Mouse (Mus musculus) liver, embryonic 16.5 days (tissue): ENCODE measurements around the gene Ilf3. TPM values are rescaled to one million over a fixed set of nuclear protein-coding genes. Genes with fewer than 3 reads are reported as not detected.

Source experiments
- ATAC-seq: fragments of 200-750 bp; cut with Nextera tagmentation; 2 replicates; pipeline ENCODE4 v1.8.0; 2017; ENCODE audit warnings: low read depth, mild to moderate bottlenecking, moderate number of reproducible peaks, moderate library complexity
- H3K27ac ChIP-seq: fragments of 300-500 bp; sonication (generic); 2 replicates; pipeline ENCODE4 v1.5.1; 2014; ENCODE audit warnings: mild to moderate bottlenecking, low read length
- H3K27me3 ChIP-seq: fragments of 300-500 bp; sonication (generic); 2 replicates; pipeline ENCODE4 v1.6.1; 2014; ENCODE audit warnings: low read depth, low read length, mixed read lengths; ENCODE audit not compliant: control insufficient read depth, insufficient read depth
- H3K36me3 ChIP-seq: fragments of 300-500 bp; sonication (generic); 2 replicates; pipeline ENCODE4 v1.6.1; 2014; ENCODE audit warnings: mild to moderate bottlenecking; ENCODE audit not compliant: control insufficient read depth, insufficient read depth
- H3K4me1 ChIP-seq: fragments of 300-500 bp; sonication (generic); 2 replicates; pipeline ENCODE4 v1.6.1; 2014; ENCODE audit warnings: low read depth, low read length, mixed read lengths; ENCODE audit not compliant: control insufficient read depth
- H3K4me2 ChIP-seq: fragments of 300-500 bp; sonication (generic); 2 replicates; pipeline ENCODE4 v1.6.1; 2014; ENCODE audit warnings: low read depth, low read length, mixed read lengths
- H3K4me3 ChIP-seq: fragments of 300-500 bp; sonication (generic); 2 replicates; pipeline ENCODE4 v1.5.1; 2014; ENCODE audit warnings: low read depth, mild to moderate bottlenecking, low read length
- H3K9ac ChIP-seq: fragments of 300-500 bp; sonication (generic); 2 replicates; pipeline ENCODE4 v1.6.1; 2014; ENCODE audit warnings: low read depth, low read length
- H3K9me3 ChIP-seq: fragments of 300-500 bp; sonication (generic); replicated peaks from 2 replicates; pipeline ENCODE4 v1.6.1; 2016; ENCODE audit warnings: low read length; ENCODE audit not compliant: control insufficient read depth
- WGBS: fragments of 180-500 bp; shearing (Covaris S2); extraction: QIAGEN DNeasy Blood & Tissue Kit; methylation state at CpG from one replicate; pipeline ENCODE4 v1.1.7; 2014; ENCODE audit not compliant: insufficient replicate concordance; 5-methylcytosine and 5-hydroxymethylcytosine counted together
- polyA plus RNA-seq: library from polyadenylated mRNA; unstranded; fragments of >200 nt; fragmentation: Nextera tagmentation; extraction: Ambion mirVana; gene quantifications from 2 replicates; pipeline ENCODE4 v1.2.1, GENCODE M21; 2015

Ilf3 gene
- polyA plus RNA-seq, 1 experiment from 2014 or later: 37.2 TPM

DNA sequence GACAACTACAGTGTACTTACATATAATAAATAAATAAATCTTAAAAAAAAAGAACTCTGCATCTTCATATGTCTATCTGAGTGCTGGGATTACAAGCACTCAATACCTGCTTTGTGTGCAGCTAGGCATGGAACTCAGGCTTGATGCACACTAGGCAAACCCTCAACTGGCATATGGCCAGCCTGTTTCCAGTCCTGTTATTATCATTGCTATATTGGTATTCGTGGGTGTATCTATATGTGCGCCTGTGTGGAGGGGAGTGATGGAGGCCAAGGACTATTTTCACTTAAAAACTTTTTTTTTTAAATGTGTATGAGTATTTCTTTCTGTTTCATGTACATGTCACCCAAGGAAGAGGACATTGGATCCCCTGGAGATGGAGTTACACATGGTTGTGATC lies 66.7 kb downstream of the Ilf3 start:
- WGBS: 69% methylated on average over 2 of the region's 2 CpGs
- Histone ChIP-seq H3K27ac (no peak overlapping the region), H3K4me3 (no peak overlapping the region), H3K9ac (no peak overlapping the region), H3K27me3 (no peaks in the 10 kb centered on the region), H3K4me1 (peaks cover 33% of the 10 kb centered on the region), H3K36me3 (no peaks in the 10 kb centered on the region), H3K9me3 (no peaks in the 10 kb centered on the region), H3K4me2 (no peak overlapping the region)
- ATAC-seq: no peak

DNA sequence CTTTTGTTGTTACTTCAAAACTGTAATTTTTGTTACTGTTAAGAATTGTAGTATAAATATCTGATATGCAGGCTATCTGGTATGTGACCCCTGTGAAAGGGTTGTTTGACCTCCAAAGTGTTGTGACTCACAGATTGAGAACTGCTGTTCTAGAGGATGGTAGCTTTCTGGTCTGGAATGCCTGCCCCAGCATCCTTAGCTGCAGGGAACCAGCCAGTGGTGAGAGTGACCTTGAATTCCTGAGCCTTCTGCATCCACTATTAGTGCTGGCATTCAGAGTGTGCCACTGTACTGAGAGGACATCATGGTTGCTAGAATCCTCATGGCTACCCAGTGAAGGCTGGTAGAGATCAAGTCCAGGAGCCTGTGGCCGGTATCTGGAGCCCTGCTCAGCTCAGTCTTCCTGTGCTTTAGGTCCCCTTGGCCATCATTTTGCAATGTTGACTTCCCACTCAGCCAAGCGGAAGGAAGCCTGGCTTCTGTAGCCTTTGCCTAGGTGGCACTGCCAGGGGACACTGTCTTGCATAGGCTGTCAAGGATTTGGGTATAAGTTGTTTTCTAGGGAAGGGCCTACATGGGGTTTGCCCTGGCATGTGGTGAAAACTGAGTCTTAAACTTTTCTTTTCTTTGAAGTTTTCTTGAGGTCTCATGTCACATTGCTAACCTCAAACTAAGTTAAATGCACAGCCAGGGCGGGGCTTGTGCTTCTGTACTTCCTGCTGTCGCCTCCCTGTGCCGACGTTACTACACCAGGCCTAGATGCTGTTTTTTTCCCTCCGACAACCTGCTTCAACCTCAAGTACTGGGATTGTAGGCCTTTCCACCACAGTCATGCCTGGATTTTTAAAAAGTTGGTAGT lies 68.3 kb downstream of the Ilf3 start:
- Histone ChIP-seq H3K9ac (no peak overlapping the region), H3K27me3 (no peaks in the 10 kb centered on the region), H3K4me1 (peaks cover 31% of the 10 kb centered on the region), H3K36me3 (no peaks in the 10 kb centered on the region), H3K4me2 (no peak overlapping the region), H3K4me3 (no peak overlapping the region), H3K9me3 (no peaks in the 10 kb centered on the region), H3K27ac (no peak overlapping the region)
- ATAC-seq: no peak
- WGBS: 26% methylated on average over 7 of the region's 7 CpGs

DNA sequence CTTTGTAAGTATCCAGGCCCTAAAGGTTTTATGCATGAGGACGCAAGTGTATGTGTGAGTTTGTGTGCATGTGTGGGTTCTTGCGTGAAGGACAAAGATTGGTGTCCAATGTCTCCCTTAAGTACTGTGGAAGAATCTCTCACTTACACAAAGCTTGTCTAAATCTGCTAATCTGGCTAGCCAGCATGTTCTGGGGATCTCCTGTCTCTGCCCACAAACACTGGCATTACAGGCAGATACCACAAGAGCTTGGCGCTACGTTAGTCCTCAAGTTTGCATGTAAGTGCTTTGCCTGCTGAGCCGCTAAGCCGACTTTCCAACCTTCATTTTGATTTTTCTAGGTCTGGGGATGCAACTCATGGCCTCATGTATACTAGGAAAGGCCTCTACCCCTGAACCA lies 69.9 kb downstream of the Ilf3 start:
- ATAC-seq: no peak
- Histone ChIP-seq H3K9me3 (no peaks in the 10 kb centered on the region), H3K36me3 (no peaks in the 10 kb centered on the region), H3K9ac (no peak overlapping the region), H3K27me3 (no peaks in the 10 kb centered on the region), H3K27ac (no peak overlapping the region), H3K4me3 (no peak overlapping the region), H3K4me2 (no peak overlapping the region), H3K4me1 (peaks cover 31% of the 10 kb centered on the region)
- 72% methylated on average over 6 of the region's 6 CpGs for WGBS

DNA sequence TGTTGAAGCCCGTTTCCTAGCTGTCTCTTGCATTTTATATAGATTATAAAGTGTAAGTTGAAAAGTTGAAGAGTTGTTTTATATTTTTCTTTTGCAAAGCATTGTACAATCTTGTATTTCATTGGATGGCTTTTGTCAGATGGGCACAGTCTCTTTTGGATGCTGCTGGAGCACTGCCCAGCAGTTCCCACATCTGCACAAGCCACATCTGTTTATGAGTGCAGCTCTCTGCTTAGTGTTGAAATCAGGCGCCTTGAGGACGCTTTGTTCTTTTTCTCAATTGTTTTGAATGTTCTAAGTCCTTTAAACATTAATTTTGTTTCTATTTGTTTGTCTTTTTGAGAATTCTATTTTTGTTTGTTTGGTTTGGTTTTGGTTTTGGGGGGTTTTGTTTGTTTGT lies 70.5 kb downstream of the Ilf3 start:
- WGBS: 68% methylated on average over 3 of the region's 3 CpGs
- H3K4me1 ChIP-seq: peaks cover 31% of the 10 kb centered on the region
- H3K9ac ChIP-seq: no peak overlapping the region
- H3K27ac ChIP-seq: no peak overlapping the region
- no peak overlapping the region for H3K4me2 ChIP-seq
- no peaks in the 10 kb centered on the region for H3K9me3 ChIP-seq
- no peak overlapping the region for H3K4me3 ChIP-seq
- H3K36me3 ChIP-seq: no peaks in the 10 kb centered on the region
- no peak for ATAC-seq
- H3K27me3 ChIP-seq: no peaks in the 10 kb centered on the region

DNA sequence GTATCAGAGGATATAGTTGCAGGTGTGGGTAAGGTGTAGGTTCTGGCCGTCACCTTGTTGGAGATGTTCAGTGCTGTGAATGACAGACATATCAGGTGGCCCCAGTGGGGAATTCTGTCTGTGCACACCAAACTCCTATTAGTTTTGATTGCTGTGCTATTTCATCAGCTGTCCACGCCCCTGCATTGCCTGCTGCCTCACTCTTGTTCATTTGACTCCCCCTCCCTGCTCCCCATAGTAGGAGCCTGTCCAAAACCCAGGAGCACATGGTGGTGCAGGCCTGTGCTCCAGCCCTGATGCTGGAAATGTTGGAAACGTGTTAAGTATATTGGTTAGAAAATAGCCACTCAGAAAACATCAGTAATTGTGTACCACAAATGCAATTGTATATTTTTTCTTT lies 71.8 kb downstream of the Ilf3 start:
- peaks cover 29% of the 10 kb centered on the region for H3K4me1 ChIP-seq
- H3K9me3 ChIP-seq: no peaks in the 10 kb centered on the region

DNA sequence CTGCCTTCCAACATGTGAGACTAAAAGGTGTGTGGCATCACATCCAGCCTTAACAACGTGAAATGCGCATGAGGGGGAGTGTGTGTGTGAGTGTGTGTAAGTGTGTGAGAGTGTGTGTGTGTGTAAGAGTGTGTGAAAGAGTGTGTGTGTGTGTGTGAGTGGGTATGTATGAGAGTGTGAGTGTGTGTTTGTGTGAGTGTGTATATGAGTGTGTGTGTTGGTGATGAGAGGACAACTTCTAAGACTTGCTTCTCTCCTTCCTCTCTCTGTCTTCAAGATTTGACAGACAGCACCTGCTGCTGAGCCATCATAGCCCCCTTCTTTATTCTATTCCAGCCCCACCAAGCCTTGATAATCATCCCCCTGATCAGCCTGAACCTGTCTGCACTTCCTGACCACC lies 72.2 kb downstream of the Ilf3 start:
- WGBS: 91% methylated on average over 2 of the region's 2 CpGs
- no peak for ATAC-seq
- Histone ChIP-seq H3K27ac (no peak overlapping the region), H3K4me2 (no peak overlapping the region), H3K9me3 (no peaks in the 10 kb centered on the region), H3K4me3 (no peak overlapping the region), H3K4me1 (peaks cover 29% of the 10 kb centered on the region), H3K27me3 (no peaks in the 10 kb centered on the region), H3K9ac (no peak overlapping the region), H3K36me3 (no peaks in the 10 kb centered on the region; the same call in 1 of the 2 replicates)

More for the DNA sequence above, 71.8 kb downstream of the Ilf3 start:
- no peaks in the 10 kb centered on the region for H3K36me3 ChIP-seq
- no peak overlapping the region for H3K9ac ChIP-seq
- ATAC-seq: no peak
- WGBS: 66% methylated on average over 3 of the region's 3 CpGs
- H3K27ac ChIP-seq: no peak overlapping the region
- no peak overlapping the region for H3K4me3 ChIP-seq
- no peaks in the 10 kb centered on the region for H3K27me3 ChIP-seq
- H3K4me2 ChIP-seq: no peak overlapping the region

DNA sequence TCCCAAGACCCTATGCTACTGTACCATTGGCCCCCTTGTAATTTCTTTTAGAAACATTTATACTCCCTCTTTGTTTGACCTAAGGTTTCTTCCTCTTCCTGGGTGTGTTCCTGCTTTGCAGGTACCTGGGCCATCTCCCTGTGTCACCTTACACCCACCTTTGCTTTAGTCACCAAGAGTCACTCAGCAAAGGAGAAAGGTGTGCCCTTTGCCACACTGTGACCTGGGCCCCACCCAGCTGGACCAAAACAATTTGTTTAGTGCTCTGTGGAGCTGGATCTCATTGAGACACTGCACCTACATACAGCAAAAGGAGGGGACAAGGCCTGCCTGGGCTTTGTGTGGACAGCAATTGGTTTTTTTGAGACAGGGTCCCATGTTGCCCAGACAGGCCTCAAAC lies 72.7 kb downstream of the Ilf3 start:
- H3K4me3 ChIP-seq: no peak overlapping the region
- no peaks in the 10 kb centered on the region for H3K9me3 ChIP-seq
- H3K9ac ChIP-seq: no peak overlapping the region
- H3K4me2 ChIP-seq: no peak overlapping the region
- H3K27me3 ChIP-seq: no peaks in the 10 kb centered on the region
- H3K36me3 ChIP-seq: peaks cover 5% of the 10 kb centered on the region; the same call in 1 of the 2 replicates
- no peak for ATAC-seq
- H3K27ac ChIP-seq: no peak overlapping the region
- peaks cover 27% of the 10 kb centered on the region for H3K4me1 ChIP-seq

DNA sequence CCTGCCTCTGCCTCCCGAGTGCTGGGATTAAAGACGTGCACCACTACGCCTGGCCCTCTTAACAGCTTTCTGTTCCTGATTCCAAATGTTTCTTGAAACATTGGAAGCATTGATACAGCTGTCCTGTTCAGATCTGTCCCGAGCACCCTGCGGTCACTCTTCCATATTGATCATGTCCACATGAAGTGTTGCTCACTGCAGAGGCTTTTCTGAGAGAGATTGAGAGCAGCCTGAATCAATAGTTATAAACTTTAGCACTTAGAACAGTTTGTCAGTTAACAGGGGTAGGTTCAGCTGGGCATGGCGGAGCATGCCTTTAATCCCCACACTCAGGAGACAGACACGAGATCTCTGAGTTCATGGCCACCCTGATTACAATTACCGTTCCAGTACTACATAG lies 76.2 kb downstream of the Ilf3 start:
- Histone ChIP-seq H3K27me3 (no peaks in the 10 kb centered on the region), H3K36me3 (peaks cover 5% of the 10 kb centered on the region; the same call in 1 of the 2 replicates), H3K9ac (no peak overlapping the region), H3K4me2 (no peak overlapping the region), H3K4me3 (no peak overlapping the region), H3K27ac (no peak overlapping the region), H3K4me1 (peaks cover 4% of the 10 kb centered on the region; the same call in 1 of the 2 replicates), H3K9me3 (no peaks in the 10 kb centered on the region)
- ATAC-seq: no peak
- 79% methylated on average over 8 of the region's 8 CpGs for WGBS

DNA sequence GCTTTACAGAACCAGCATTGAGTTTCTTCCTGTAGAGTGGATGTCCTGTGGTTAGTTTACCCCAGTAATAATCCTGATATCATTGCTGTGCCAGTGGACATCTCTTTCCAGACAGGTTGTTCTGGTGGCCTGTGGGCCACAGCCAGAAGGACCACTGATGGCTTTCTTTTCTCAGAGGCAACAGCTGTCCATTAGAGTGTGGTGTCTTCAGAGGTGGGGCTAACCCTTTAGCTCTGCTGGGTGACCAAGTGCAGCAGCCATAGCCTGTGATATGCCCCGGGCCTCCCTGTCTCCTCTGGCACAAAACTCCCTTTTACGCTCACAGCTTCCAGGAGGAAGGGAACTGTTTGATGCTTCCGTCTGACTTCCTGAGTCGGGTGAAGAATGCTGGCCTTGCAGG lies 76.9 kb downstream of the Ilf3 start:
- 69% methylated on average over 4 of the region's 4 CpGs for WGBS
- no peak for ATAC-seq
- H3K4me2 ChIP-seq: no peak overlapping the region
- H3K9ac ChIP-seq: no peak overlapping the region
- H3K36me3 ChIP-seq: peaks cover 5% of the 10 kb centered on the region; the same call in 1 of the 2 replicates
- no peak overlapping the region for H3K4me3 ChIP-seq
- H3K4me1 ChIP-seq: no peaks in the 10 kb centered on the region; the same call in 1 of the 2 replicates
- no peak overlapping the region for H3K27ac ChIP-seq
- no peaks in the 10 kb centered on the region for H3K9me3 ChIP-seq
- H3K27me3 ChIP-seq: no peaks in the 10 kb centered on the region
